Mouse (Mus musculus): Measurements from ENCODE around the gene Spata7.

- TF ChIP-seq POLR2A (IDR thresholded peaks at IDR 0.05; ENCODE audit: control insufficient read depth, low read depth, low read length) (no peak), CTCF (IDR thresholded peaks at IDR 0.05; ENCODE audit: control insufficient read depth, insufficient read depth, insufficient replicate concordance, low read depth, low read length) (no peak)
These were observed 12.2 kb upstream of the Spata7 start for GRCm38 (mm10) chr12:98615746-98616145.

All from testis, adult 2 months (tissue).